13 mouse cellular contexts compared by ENCODE assay signal in genomic region chr11:111766371-111767011, GRCm38 (mm10).
DNase-seq lines count a peak whose midpoint lies in the region; ATAC-seq lines count a peak whose summit lies in the region.
"Had no signal": no experiment of that assay in that cellular context is flagged by ENCODE, and none has a peak within 500 bp of the region (broad histone marks: within the 10 kb centered on the region; RNA-seq: fewer than 3 reads in every experiment).

No protein-coding gene starts in this region.

- no peak overlapping the region for H3K4me3 ChIP-seq in neural tube, embryonic 12.5 days
- H3K4me3 ChIP-seq in forebrain, embryonic 13.5 days: no peak overlapping the region
- no peak overlapping the region for H3K4me3 ChIP-seq in midbrain, embryonic 14.5 days (replicated peaks; ENCODE audit: low read depth, low read length)
- H3K4me3 ChIP-seq: embryonic facial prominence, embryonic 13.5 days; myocyte had no signal

- no peak overlapping the region for H3K9ac ChIP-seq in neural tube, embryonic 12.5 days
- no peak overlapping the region for H3K9ac ChIP-seq in forebrain, embryonic 13.5 days
- no peak overlapping the region for H3K9ac ChIP-seq in midbrain, embryonic 14.5 days (replicated peaks; ENCODE audit: low read length)
- H3K9ac ChIP-seq: embryonic facial prominence, embryonic 13.5 days; liver, embryonic 14.5 days had no signal

- no peaks in the 10 kb centered on the region for H3K9me3 ChIP-seq in neural tube, embryonic 12.5 days
- H3K9me3 ChIP-seq in forebrain, embryonic 13.5 days (replicated peaks): no peaks in the 10 kb centered on the region
- H3K9me3 ChIP-seq in midbrain, embryonic 14.5 days (ENCODE audit: control insufficient read depth, low read length): no peaks in the 10 kb centered on the region
- H3K9me3 ChIP-seq: embryonic facial prominence, embryonic 13.5 days had no signal

- no peaks in the 10 kb centered on the region for H3K36me3 ChIP-seq in neural tube, embryonic 12.5 days
- H3K36me3 ChIP-seq in forebrain, embryonic 13.5 days (ENCODE audit: poor library complexity, severe bottlenecking): no peaks in the 10 kb centered on the region
- no peaks in the 10 kb centered on the region for H3K36me3 ChIP-seq in midbrain, embryonic 14.5 days (ENCODE audit: control insufficient read depth, insufficient read depth, low read length)
- H3K36me3 ChIP-seq: embryonic facial prominence, embryonic 13.5 days had no signal

- no peaks in the 10 kb centered on the region for H3K4me1 ChIP-seq in neural tube, embryonic 12.5 days
- peaks cover 9% of the 10 kb centered on the region for H3K4me1 ChIP-seq in forebrain, embryonic 13.5 days
- no peaks in the 10 kb centered on the region for H3K4me1 ChIP-seq in midbrain, embryonic 14.5 days (ENCODE audit: control insufficient read depth, insufficient read depth, low read length)
- H3K4me1 ChIP-seq: embryonic facial prominence, embryonic 13.5 days had no signal

- ATAC-seq in neural tube, embryonic 12.5 days (ENCODE audit: low FRiP score, low read depth): peak; percentile 83
- ATAC-seq in forebrain, embryonic 13.5 days: peak; percentile 80
- ATAC-seq in midbrain, embryonic 14.5 days (ENCODE audit: low FRiP score, low TSS enrichment): peak; percentile 55; the same call in 1 of the 2 replicates

- no peak for DNase-seq in neural tube, embryonic 10.5 days (ENCODE audit: extremely low spot score, low spot score)
- peak; percentile 28 for DNase-seq in heart, postnatal 4 days
- DNase-seq in midbrain, embryonic 14.5 days: peak; percentile 61
- DNase-seq in adrenal gland, adult 18-20 months (ENCODE audit: low spot score in 2 of 2): no peak
- no peak for DNase-seq in urinary bladder, postnatal 10 days (ENCODE audit: low spot score)
- DNase-seq in urinary bladder, adult 18-20 months (ENCODE audit: low spot score in 2 of 2): no peak
- DNase-seq: gastrocnemius, postnatal 36 days; kidney, postnatal 4 days had no signal

- H3K27me3 ChIP-seq in neural tube, embryonic 12.5 days (replicated peaks): no peaks in the 10 kb centered on the region
- no peaks in the 10 kb centered on the region for H3K27me3 ChIP-seq in forebrain, embryonic 13.5 days
- no peaks in the 10 kb centered on the region for H3K27me3 ChIP-seq in midbrain, embryonic 14.5 days (ENCODE audit: control insufficient read depth, insufficient read depth, low read length)
- H3K27me3 ChIP-seq: embryonic facial prominence, embryonic 13.5 days had no signal

- WGBS in neural tube, embryonic 12.5 days: 25% methylated on average over 6 of the region's 6 CpGs
- WGBS in forebrain, embryonic 13.5 days: 8% methylated on average over 6 of the region's 6 CpGs
- 3% methylated on average over 6 of the region's 6 CpGs for whole genome bisulfite sequencing in midbrain, embryonic 14.5 days

- no peak overlapping the region for H3K4me2 ChIP-seq in neural tube, embryonic 12.5 days (replicated peaks)
- no peak overlapping the region for H3K4me2 ChIP-seq in forebrain, embryonic 13.5 days
- H3K4me2 ChIP-seq in midbrain, embryonic 14.5 days (ENCODE audit: low read length): no peak overlapping the region
- H3K4me2 ChIP-seq: embryonic facial prominence, embryonic 13.5 days had no signal

- H3K27ac ChIP-seq in neural tube, embryonic 12.5 days: no peak overlapping the region; the same call in 1 of the 2 replicates
- peak overlapping the region; percentile 53 for H3K27ac ChIP-seq in forebrain, embryonic 13.5 days
- 0 out of 2 replicates have a peak overlapping the region, but pooled peaks have one; percentile 33 for H3K27ac ChIP-seq in midbrain, embryonic 14.5 days (replicated peaks; ENCODE audit: low read depth, low read length)
- H3K27ac ChIP-seq: embryonic facial prominence, embryonic 13.5 days; liver, embryonic 14.5 days had no signal

Comparison
In these comparisons a context has a peak if more than half of its experiments do, and no peak if none do; other contexts are left out.
1. DNase-seq: peak in heart, postnatal 4 days (single experiment) and midbrain, embryonic 14.5 days (single experiment); none in neural tube, embryonic 10.5 days (single experiment), adrenal gland, adult 18-20 months (0 of 2), urinary bladder, postnatal 10 days (single experiment) and urinary bladder, adult 18-20 months (0 of 2).
2. Peak in every context shown above with its lines, with median percentiles within 50 percentile points of each other: ATAC-seq.